Mouse (Mus musculus): Measurements from ENCODE around the gene Midn.
A peak's percentile ranks its signal among the peaks of the same experiment; 100 is the strongest.

Gene Midn

GRCm38 (mm10) chr10:80130403-80131031 is 17.6 kb upstream of the Midn start:
- no peak for DNase-seq

- DNase-seq: no peak
Measured at GRCm38 (mm10) chr10:80131316-80131951, 16.6 kb upstream of the Midn start.

- no peak for DNase-seq
Measured at GRCm38 (mm10) chr10:80131952-80132350, 16.1 kb upstream of the Midn start.

GRCm38 (mm10) chr10:80133226-80133849 is 14.7 kb upstream of the Midn start:
- peak in 1 of 2 experiments; percentile 38 for DNase-seq

GRCm38 (mm10) chr10:80134421-80134820 is 13.7 kb upstream of the Midn start:
- no peak for DNase-seq

GRCm38 (mm10) chr10:80135161-80135560 is 12.9 kb upstream of the Midn start:
- DNase-seq: no peak

GRCm38 (mm10) chr10:80135641-80136040 is 12.4 kb upstream of the Midn start:
- no peak for DNase-seq

- DNase-seq: no peak
Measured at GRCm38 (mm10) chr10:80136179-80136951, 11.7 kb upstream of the Midn start.

GRCm38 (mm10) chr10:80136952-80137625 is 11.0 kb upstream of the Midn start:
- peak in 1 of 2 experiments; percentile 47 for DNase-seq

- DNase-seq: peak; percentile 33 to 55
Measured at GRCm38 (mm10) chr10:80137626-80138552, 10.2 kb upstream of the Midn start.

GRCm38 (mm10) chr10:80138553-80139438 is 9.3 kb upstream of the Midn start, which contains the start of gene Atp5d:
Gene Atp5d, plus strand, starts transcription at chr10:80138632.
- peak; percentile 75 to 80 for DNase-seq

- DNase-seq: no peak
Measured at GRCm38 (mm10) chr10:80139439-80139775, 8.7 kb upstream of the Midn start.

- no peak for DNase-seq
Measured at GRCm38 (mm10) chr10:80139975-80140665, 8.0 kb upstream of the Midn start.

- DNase-seq: no peak
Measured at GRCm38 (mm10) chr10:80140666-80141035, 7.4 kb upstream of the Midn start, which contains the start of gene Cbarp. Gene Cbarp, minus strand, starts transcription at chr10:80140835.

- DNase-seq: peak; percentile 96 to 99
Measured at GRCm38 (mm10) chr10:80141243-80141642, 6.8 kb upstream of the Midn start.

GRCm38 (mm10) chr10:80141786-80142529 is 6.1 kb upstream of the Midn start:
- DNase-seq: peak; percentile 94

GRCm38 (mm10) chr10:80142530-80142925 is 5.5 kb upstream of the Midn start:
- no peak for DNase-seq

- no peak for DNase-seq
Measured at GRCm38 (mm10) chr10:80143664-80144063, 4.4 kb upstream of the Midn start.

GRCm38 (mm10) chr10:80144159-80144558 is 3.9 kb upstream of the Midn start:
- no peak for DNase-seq

Data from cerebellum, postnatal 36 days (tissue).